Mouse (Mus musculus): ENCODE measurements around the gene Tapt1. TPM values are rescaled to one million over a fixed set of nuclear protein-coding genes. Genes with fewer than 3 reads are reported as not detected.
"Not testable (repeated sequence)": the region's sequence is repeated elsewhere in the genome, so short reads cannot be mapped to it uniquely, and the experiment has no call there.

Tapt1 gene
- polyA plus RNA-seq (2017; shearing (Covaris generic)), result 10 to 100 TPM; 12.8 to 17.0 TPM

- peak; percentile 57 for ATAC-seq
Observed at GRCm38 (mm10) chr5:44226521-44227461, at the start of gene Tapt1. TSS of gene Tapt1 (minus strand) at chr5:44226626.

GRCm38 (mm10) chr5:44271564-44271963 lies 45.1 kb upstream of the Tapt1 start:
- no peak for ATAC-seq

GRCm38 (mm10) chr5:44268524-44268923 lies 42.1 kb upstream of the Tapt1 start:
- ATAC-seq, result not testable (repeated sequence)

GRCm38 (mm10) chr5:44261691-44262090 lies 35.3 kb upstream of the Tapt1 start:
- ATAC-seq, result no peak

GRCm38 (mm10) chr5:44261172-44261571 lies 34.7 kb upstream of the Tapt1 start:
- ATAC-seq, result no peak

- no peak for ATAC-seq
Observed at GRCm38 (mm10) chr5:44259678-44260077, 33.3 kb upstream of the Tapt1 start.

- peak; percentile 74 for ATAC-seq
Observed at GRCm38 (mm10) chr5:44258163-44258562, 31.7 kb upstream of the Tapt1 start.

- ATAC-seq, result no peak
Observed at GRCm38 (mm10) chr5:44257401-44257800, 31.0 kb upstream of the Tapt1 start.

- ATAC-seq, result no peak
Observed at GRCm38 (mm10) chr5:44256512-44256911, 30.1 kb upstream of the Tapt1 start.

GRCm38 (mm10) chr5:44255756-44256398 lies 29.5 kb upstream of the Tapt1 start:
- no peak for ATAC-seq

GRCm38 (mm10) chr5:44253449-44253848 lies 27.0 kb upstream of the Tapt1 start:
- no peak for ATAC-seq

- no peak for ATAC-seq
Observed at GRCm38 (mm10) chr5:44252395-44252794, 26.0 kb upstream of the Tapt1 start.

- no peak for ATAC-seq
Observed at GRCm38 (mm10) chr5:44250211-44250955, 24.0 kb upstream of the Tapt1 start.

- ATAC-seq, result no peak
Observed at GRCm38 (mm10) chr5:44249363-44249762, 22.9 kb upstream of the Tapt1 start.

GRCm38 (mm10) chr5:44246493-44247217 lies 20.2 kb upstream of the Tapt1 start:
- ATAC-seq, result no peak

GRCm38 (mm10) chr5:44244894-44245423 lies 18.5 kb upstream of the Tapt1 start:
- no peak for ATAC-seq

GRCm38 (mm10) chr5:44242828-44243227 lies 16.4 kb upstream of the Tapt1 start:
- ATAC-seq, result no peak

- no peak for ATAC-seq
Observed at GRCm38 (mm10) chr5:44241726-44242125, 15.3 kb upstream of the Tapt1 start.

- ATAC-seq, result peak; percentile 73
Observed at GRCm38 (mm10) chr5:44239187-44240136, 13.0 kb upstream of the Tapt1 start.

- no peak for ATAC-seq
Observed at GRCm38 (mm10) chr5:44238201-44238600, 11.8 kb upstream of the Tapt1 start.

- no peak for ATAC-seq
Observed at GRCm38 (mm10) chr5:44234606-44235005, 8.2 kb upstream of the Tapt1 start.

All from CD4-positive, CD25-positive, alpha-beta regulatory T cell, adult 4 months (primary cell).